Mouse (Mus musculus) kidney, postnatal 10 days (tissue): ENCODE measurements around the gene Mga.
A peak's percentile ranks its signal among the peaks of the same experiment; 100 is the strongest.

Experiments used
- DNase-seq: peaks from one replicate; pipeline ENCODE4 v3.0.0; 2021; ENCODE audit warnings: mixed read lengths

Gene Mga

GRCm38 (mm10) chr2:119897090-119897732, at the start of gene Mga:
Gene Mga, plus strand, starts transcription at chr2:119897228.
- DNase-seq: peak; percentile 98

- DNase-seq: no peak
These were observed 43.2 kb upstream of the Mga start for GRCm38 (mm10) chr2:119853811-119854210.

DNA sequence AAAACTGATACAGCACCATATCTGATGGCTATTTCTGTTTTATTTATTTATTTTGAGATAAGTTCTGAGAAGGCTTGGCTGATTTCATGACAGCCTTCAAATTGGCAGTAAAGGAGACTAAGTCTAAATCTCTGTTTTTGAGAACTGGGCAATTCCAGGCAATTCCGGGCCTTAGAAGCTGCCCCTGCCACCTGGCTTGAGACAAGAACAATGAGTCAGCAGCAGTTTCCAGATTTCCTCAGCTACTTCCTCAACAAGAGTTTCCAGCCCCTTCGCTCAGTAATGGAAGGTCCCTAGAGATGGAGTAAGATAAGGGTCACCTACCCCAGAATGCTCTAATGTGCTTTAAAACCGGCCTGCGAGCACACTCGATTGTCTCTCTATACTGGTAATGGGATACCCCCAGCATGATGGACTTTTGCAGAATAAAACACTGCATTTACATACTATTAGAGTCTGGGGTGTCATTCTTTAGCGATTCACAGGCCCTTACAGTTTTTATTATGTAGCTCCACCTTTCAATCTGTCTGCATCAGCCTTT, 41.6 kb upstream of the Mga start:
- no peak for DNase-seq

GRCm38 (mm10) chr2:119857341-119857740, 39.7 kb upstream of the Mga start:
- no peak for DNase-seq

GRCm38 (mm10) chr2:119864484-119864883, 32.5 kb upstream of the Mga start:
- DNase-seq: no peak

- DNase-seq: peak; percentile 76
These were observed 24.5 kb upstream of the Mga start for GRCm38 (mm10) chr2:119872371-119873104.

- DNase-seq: peak; percentile 91
These were observed 23.9 kb upstream of the Mga start for GRCm38 (mm10) chr2:119873105-119873464.

- DNase-seq: no peak
These were observed 21.0 kb upstream of the Mga start for GRCm38 (mm10) chr2:119875981-119876380.

DNA sequence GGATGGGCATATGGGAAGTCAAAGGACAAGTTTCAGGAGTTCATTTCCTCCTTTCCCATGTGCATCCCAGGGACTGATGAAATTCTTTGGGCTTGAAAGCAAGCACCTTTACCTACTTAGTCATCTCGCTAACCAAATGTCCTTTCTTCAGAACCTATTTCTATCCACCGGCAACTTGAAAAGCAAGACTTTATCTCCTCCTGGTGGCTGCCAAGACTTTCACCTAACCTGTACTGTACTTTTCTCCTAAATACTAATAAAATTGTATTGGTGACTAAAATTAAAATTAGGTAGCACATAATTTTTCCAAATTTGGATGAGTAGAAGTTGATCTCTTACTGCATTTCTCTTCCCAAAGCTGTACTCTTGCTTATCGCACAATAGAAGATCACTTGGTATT, 9.8 kb upstream of the Mga start:
- no peak for DNase-seq

DNA sequence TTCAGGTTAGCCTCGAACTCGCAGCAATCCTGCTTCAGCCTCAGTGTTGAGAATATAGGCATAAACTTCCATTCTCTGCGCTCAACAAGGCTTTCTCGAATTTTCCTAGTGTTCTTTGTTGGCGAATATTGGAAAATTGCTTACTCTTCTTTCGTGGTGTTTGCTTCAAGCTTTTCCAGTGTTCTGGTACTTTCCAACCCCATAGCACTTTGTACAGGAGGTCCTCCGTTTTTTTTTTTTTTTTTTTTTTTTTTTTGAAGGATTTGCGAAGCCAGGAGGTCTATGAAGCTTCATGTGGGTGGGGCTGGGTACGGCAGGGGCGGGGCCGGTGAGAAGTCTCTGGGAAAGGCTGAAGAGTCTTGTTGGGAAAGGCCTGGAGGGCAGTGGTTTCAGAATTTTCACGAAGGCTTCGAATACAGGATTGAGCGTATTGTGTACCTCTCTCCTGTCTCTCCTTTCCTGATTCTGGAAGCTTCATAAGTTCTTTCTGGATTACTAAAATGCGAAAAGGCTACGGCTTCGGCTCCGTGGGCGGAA, 407 bp upstream of the Mga start:
- peak; percentile 7 for DNase-seq

- DNase-seq: peak; percentile 81
These were observed 1.1 kb downstream of the Mga start for GRCm38 (mm10) chr2:119898141-119898594.

- no peak for DNase-seq
These were observed 19.0 kb downstream of the Mga start for GRCm38 (mm10) chr2:119916007-119916406.

GRCm38 (mm10) chr2:119917631-119918369, 20.8 kb downstream of the Mga start:
- no peak for DNase-seq

DNA sequence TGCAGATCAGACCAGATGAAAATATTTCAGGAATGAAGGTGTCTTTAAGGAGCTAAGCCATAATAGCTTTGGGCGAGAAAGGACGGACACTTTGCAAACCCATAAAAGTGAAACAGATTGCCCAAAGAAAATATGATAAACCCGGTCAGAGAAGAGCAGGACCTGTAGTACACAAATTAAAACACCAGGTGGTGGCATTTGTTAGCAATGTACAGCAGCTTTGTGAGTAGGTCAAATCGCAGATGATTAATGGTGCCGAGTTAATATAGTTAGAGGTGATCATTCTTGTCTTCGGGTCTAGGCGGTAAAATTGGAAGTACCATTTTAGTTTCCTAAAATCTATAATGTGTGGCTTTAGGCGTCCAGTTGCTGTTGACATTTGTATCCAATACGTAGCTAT, 73.5 kb downstream of the Mga start:
- DNase-seq: peak; percentile 63

GRCm38 (mm10) chr2:119971316-119971715, 74.3 kb downstream of the Mga start:
- no peak for DNase-seq

- DNase-seq: peak; percentile 98
These were observed 75.0 kb downstream of the Mga start for GRCm38 (mm10) chr2:119971837-119972536.

GRCm38 (mm10) chr2:119972537-119972879, 75.5 kb downstream of the Mga start, which contains the start of gene Mapkbp1:
Gene Mapkbp1, plus strand, starts transcription at chr2:119972699.
- DNase-seq: no peak

DNA sequence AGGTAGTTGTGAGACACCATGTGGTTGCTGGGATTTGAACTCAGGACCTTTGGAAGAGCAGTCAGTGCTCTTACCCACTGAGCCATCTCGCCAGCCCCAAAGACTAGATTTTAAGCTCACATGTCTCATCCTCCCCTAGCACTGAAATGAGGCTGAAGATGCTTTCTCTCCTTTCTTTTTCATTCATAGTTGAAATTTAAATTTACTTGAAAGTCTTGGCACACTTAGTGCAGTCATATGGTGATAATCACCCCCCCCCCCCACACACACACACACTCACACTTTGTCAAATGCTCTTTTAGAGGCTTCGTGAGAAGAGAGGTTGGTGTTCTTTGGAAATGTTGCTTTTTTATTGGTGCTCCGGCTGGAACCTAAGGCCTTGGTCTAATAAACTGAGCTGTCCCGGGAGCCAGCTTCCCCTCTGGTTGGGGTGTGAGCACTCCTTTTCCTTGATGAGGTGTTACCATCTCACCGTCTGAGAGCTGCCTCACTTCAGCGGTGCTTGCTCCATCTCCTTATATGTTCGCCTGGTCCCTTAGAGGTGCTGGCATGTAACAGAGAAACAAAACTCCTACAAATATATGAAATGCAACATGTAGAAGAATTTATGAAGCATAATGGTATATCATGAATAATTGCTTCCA, 83.4 kb downstream of the Mga start:
- DNase-seq: no peak

DNA sequence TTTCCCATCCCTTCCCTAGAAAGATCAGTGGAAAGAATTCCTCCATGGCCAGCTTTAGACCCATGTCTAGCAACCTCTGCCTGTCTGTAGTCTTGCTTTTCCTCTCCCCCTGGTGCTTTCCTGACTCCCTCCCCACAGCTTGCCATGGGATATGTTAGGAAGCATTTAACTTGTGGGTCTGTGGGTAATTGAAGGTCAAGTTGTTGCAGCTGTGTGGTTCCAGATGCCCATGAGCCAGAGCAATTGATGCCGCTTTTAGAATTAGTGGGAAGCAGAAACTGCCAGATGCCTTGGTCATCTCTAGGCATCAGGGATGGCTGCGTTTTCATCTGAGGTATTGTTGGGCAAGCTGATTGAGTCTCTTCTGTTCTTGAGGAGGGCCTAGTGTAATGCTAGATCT, 84.6 kb downstream of the Mga start:
- DNase-seq: no peak

- no peak for DNase-seq
These were observed 88.8 kb downstream of the Mga start for GRCm38 (mm10) chr2:119985871-119986270.

DNA sequence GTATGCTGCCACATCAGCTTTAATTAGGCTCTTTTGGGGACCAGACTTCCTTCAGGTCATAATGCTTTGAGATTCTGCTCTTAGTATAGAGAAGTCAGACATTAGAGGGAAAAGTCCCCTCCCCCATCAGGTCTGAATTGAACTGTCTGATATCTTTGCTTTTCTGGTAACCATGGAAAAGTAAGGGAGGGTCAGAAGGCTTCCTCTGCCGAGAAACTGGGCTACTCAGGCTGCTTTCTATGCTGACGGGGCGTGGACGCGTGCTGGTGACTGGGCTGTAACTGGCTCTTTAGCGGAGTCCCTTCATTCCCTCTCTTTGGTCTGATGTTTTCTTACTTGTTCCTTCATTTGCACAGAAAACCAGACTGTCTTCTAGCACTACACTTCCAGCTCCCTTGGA, 89.3 kb downstream of the Mga start:
- DNase-seq: no peak

GRCm38 (mm10) chr2:119987441-119987840, 90.4 kb downstream of the Mga start:
- DNase-seq: no peak
